Mouse (Mus musculus) ES-E14 (cell line): ENCODE measurements at regions not wholly inside any gene's neighbourhood (a gene's known extent, or its start where the extent isn't known, plus 50 kb on each side); places are given as distances from the start of the nearest gene placed in this dataset.
"Not testable (repeated sequence)": the region's sequence is repeated elsewhere in the genome, so short reads cannot be mapped to it uniquely, and the experiment has no call there.

Experiments
- DNase-seq: peaks from one replicate; pipeline ENCODE4 v3.0.0-alpha.2; 2013; ENCODE audit warnings: low read depth, low spot score
- H3K27ac ChIP-seq: 2 replicates; pipeline ENCODE4 v1.5.1; 2012; ENCODE audit warnings: low read depth, mild to moderate bottlenecking, low read length, moderate library complexity, mixed read lengths; ENCODE audit not compliant: poor library complexity, insufficient read depth, severe bottlenecking
- H3K36me3 ChIP-seq: 2 replicates; pipeline ENCODE4 v1.6.1; 2012; ENCODE audit warnings: mild to moderate bottlenecking, low read length, moderate library complexity, mixed read lengths; ENCODE audit not compliant: control insufficient read depth, poor library complexity, insufficient read depth, severe bottlenecking
- H3K4me1 ChIP-seq, 2 experiments: fragments of 150-350 bp in 1 of 2; sonication (generic) in 1 of 2; 2 replicates each; pipeline ENCODE4 v1.6.1; 2012; ENCODE audit warnings: low read length in 2 of 2, mild to moderate bottlenecking in 1 of 2, mixed read lengths in 1 of 2; ENCODE audit not compliant: control insufficient read depth in 2 of 2, insufficient read depth in 2 of 2, poor library complexity in 1 of 2
- H3K4me3 ChIP-seq, 2 experiments: fragments of 150-350 bp in 1 of 2; sonication (generic) in 1 of 2; 2 replicates each; pipeline ENCODE4 v1.5.1; 2012; ENCODE audit warnings: low read length in 2 of 2, low read depth in 1 of 2, mild to moderate bottlenecking in 1 of 2, mixed read lengths in 1 of 2; ENCODE audit not compliant: insufficient read depth in 1 of 2, poor library complexity in 1 of 2, severe bottlenecking in 1 of 2
- H3K9ac ChIP-seq: 2 replicates; pipeline ENCODE4 v1.6.1; 2012; ENCODE audit warnings: low read depth, mild to moderate bottlenecking, low read length, mixed read lengths; ENCODE audit not compliant: poor library complexity, insufficient read depth, severe bottlenecking
- H3K9me3 ChIP-seq: fragments of 150-350 bp; sonication (generic); 2 replicates; pipeline ENCODE4 v1.6.1; 2012; ENCODE audit warnings: low read depth, mild to moderate bottlenecking, low read length; ENCODE audit not compliant: control insufficient read depth, insufficient read depth
- CHD2 ChIP-seq: IDR thresholded peaks from 2 replicates; pipeline ENCODE4 v1.6.1; 2014; ENCODE audit warnings: mild to moderate bottlenecking, low read depth, low read length, inconsistent platforms
- HCFC1 ChIP-seq: IDR thresholded peaks from 2 replicates; pipeline ENCODE4 v1.6.1; 2012; ENCODE audit warnings: low read length, inconsistent platforms, borderline replicate concordance; ENCODE audit not compliant: insufficient read depth
- MAFK ChIP-seq: IDR thresholded peaks from 2 replicates; pipeline ENCODE4 v1.6.1; 2014; ENCODE audit warnings: mild to moderate bottlenecking, low read depth, low read length, inconsistent platforms; ENCODE audit not compliant: insufficient read depth
- ZC3H11A ChIP-seq: IDR thresholded peaks from 2 replicates; pipeline ENCODE4 v1.6.1; 2012; ENCODE audit warnings: low read depth, mild to moderate bottlenecking, inconsistent platforms, low read length, borderline replicate concordance
- ZNF384 ChIP-seq: IDR thresholded peaks from 2 replicates; pipeline ENCODE4 v1.6.1; 2012; ENCODE audit warnings: low read depth, low read length, inconsistent platforms
- in situ Hi-C, 2 experiments: fragments of 600-800 bp; cut with MboI; formaldehyde crosslinking; loops; one replicate each; pipeline ENCODE4 v1.15.1; 2025; ENCODE audit warnings: low sequenced_read_pairs in 2 of 2, inconsistent platforms in 1 of 2; ENCODE audit not compliant: unreplicated experiment in 2 of 2

DNA sequence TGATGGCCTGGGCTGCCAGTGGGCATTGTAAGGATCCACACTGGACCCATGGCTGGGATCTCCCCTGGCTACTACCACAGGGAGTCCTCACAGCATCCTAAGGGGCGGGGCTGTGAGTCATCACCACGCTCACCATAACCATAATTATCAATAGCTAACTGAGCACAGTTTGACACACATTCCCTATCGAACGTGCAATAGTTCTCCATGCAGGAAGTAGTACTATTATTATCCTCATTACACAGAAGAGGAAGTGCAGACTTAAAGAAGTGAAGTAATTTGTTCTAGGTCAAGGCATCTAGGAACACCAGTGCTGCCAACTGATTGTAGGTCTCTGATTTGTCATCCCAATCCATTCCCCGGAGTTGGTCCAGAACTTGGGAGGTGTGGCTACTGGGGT lies 84.1 kb upstream of the Trim2 start:
- in situ Hi-C loops, result no loop called here
- H3K9me3 ChIP-seq, result no peaks in the 10 kb centered on the region
- H3K9ac ChIP-seq, result no peak overlapping the region
- no peaks in the 10 kb centered on the region for H3K36me3 ChIP-seq
- no peaks in the 10 kb centered on the region for H3K4me1 ChIP-seq
- no peak overlapping the region for H3K27ac ChIP-seq
- TF ChIP-seq CHD2 (no peak), MAFK (no peak), HCFC1 (no peak), ZC3H11A (no peak), ZNF384 (no peak)
- H3K4me3 ChIP-seq, result no peak overlapping the region
- DNase-seq, result no peak

- in situ Hi-C loops, result no loop called here
- TF ChIP-seq ZC3H11A, result no peak
- no peak for TF ChIP-seq ZNF384
- TF ChIP-seq CHD2, result no peak
- TF ChIP-seq MAFK, result no peak
- no peak for TF ChIP-seq HCFC1
- no peak for DNase-seq
Observed at GRCm38 (mm10) chr3:84388486-84388885, 81.8 kb upstream of the Trim2 start.

DNA sequence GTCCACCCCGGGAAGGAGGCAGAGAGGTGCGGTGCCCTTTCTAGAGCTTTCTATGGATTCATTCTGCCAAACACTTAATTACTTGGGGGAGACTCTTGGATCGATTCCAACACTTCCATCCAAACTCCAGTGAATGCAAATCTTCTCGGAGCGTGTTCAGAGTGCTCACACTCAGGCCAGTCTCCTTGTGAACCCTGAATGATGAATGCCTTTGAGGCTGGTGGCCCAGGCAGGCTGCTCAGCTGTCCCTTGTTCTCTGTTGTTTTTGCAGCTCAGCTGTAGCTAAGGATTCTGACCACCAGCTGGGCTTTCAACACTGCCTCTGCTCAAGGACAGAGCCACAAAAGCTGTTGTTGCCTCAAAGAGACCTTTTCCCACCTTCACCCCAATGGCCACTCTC lies 79.0 kb upstream of the Trim2 start:
- in situ Hi-C loops, result no loop called here
- TF ChIP-seq HCFC1, result no peak
- no peak for TF ChIP-seq CHD2
- TF ChIP-seq MAFK, result no peak
- no peak for TF ChIP-seq ZNF384
- TF ChIP-seq ZC3H11A, result no peak
- Histone ChIP-seq H3K9me3 (no peaks in the 10 kb centered on the region), H3K27ac (no peak overlapping the region), H3K9ac (no peak overlapping the region), H3K36me3 (no peaks in the 10 kb centered on the region), H3K4me1 (no peaks in the 10 kb centered on the region), H3K4me3 (no peak overlapping the region)
- no peak for DNase-seq

More at GRCm38 (mm10) chr3:84388486-84388885, 81.8 kb upstream of the Trim2 start:
- no peak overlapping the region for H3K9ac ChIP-seq
- no peaks in the 10 kb centered on the region for H3K36me3 ChIP-seq
- no peaks in the 10 kb centered on the region for H3K9me3 ChIP-seq
- no peak overlapping the region for H3K27ac ChIP-seq
- no peak overlapping the region for H3K4me3 ChIP-seq
- no peaks in the 10 kb centered on the region for H3K4me1 ChIP-seq

- in situ Hi-C loops, result no loop called here
- H3K4me3 ChIP-seq, result no peak overlapping the region
Observed at GRCm38 (mm10) chr3:84383559-84383958, 76.9 kb upstream of the Trim2 start.

DNA sequence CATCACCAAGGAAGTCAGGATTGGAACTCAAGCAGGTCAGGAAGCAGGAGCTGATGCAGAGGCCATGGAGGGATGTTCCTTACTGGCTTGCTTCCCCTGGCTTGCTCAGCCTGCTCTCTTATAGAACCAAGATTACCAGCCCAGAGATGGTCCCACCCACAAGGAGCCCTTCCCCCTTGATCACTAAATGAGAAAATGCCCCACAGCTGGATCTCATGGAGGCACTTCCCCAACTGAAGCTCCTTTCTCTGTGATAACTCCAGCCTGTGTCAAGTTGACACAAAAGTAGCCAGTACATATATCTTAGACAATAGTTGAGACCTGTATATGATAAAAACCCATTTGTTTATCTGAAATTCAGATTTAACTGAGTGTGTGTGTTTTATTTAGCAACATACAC lies 76.4 kb upstream of the Trim2 start:
- H3K9ac ChIP-seq, H3K9me3 ChIP-seq, in situ Hi-C loops, H3K27ac ChIP-seq, H3K4me3 ChIP-seq, DNase-seq, H3K36me3 ChIP-seq, H3K4me1 ChIP-seq: not testable (repeated sequence)

More at GRCm38 (mm10) chr3:84383559-84383958, 76.9 kb upstream of the Trim2 start:
- no peak for DNase-seq
- Histone ChIP-seq H3K27ac (no peak overlapping the region), H3K4me1 (no peaks in the 10 kb centered on the region), H3K9ac (no peak overlapping the region), H3K36me3 (no peaks in the 10 kb centered on the region), H3K9me3 (no peaks in the 10 kb centered on the region)
- no peak for TF ChIP-seq ZNF384
- TF ChIP-seq MAFK, result no peak
- TF ChIP-seq HCFC1, result no peak
- TF ChIP-seq ZC3H11A, result no peak
- no peak for TF ChIP-seq CHD2
